9 mouse cellular contexts compared by ENCODE assay signal in the genomic region with DNA sequence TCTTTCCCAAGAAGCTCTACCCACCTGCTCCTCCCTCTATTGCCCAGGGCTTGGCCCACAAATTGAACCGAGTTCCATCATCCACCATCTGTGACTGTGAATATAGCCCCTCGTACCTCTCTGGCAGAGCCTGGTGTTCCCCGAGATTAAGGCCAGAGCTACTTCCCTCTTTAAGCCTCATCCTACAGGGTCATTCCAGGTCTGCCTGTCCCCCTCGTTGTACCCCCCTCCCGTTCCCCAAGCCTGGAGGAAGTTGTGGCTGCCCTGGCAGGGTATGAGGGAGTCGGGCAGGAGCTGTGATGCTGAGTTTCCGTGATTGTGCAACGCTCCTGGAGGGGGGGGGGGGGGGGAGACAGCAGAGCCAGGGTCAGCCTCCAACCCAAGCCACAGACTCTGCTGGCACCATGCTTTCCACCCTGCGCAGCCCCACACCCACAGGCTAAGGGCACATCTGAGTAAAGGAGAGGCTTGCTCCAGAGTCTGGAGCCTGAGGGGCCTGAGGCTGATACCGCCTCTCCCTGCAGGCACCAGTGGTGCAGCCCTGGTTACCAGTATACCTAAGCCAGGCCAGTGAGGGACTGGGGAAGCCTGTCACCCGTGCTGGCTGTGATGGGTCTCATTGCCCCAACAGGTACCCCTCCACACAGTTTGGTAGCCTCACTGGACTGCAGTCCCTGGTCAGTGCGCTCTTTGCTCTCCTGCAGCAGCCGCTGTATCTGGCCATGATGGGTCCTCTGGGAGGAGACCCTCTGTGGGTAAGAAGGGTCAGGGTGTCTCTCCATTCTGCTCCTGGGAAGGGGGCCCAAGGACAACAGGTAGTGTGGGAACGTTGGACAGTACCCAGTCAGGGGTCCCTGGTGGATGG. TPM values are rescaled to one million over a fixed set of nuclear protein-coding genes. Genes with fewer than 3 reads are reported as not detected.
DNase-seq lines count a peak whose midpoint lies in the region; ATAC-seq and TF ChIP-seq lines count a peak whose summit lies in the region.
"Had no signal": no experiment of that assay in that cellular context is flagged by ENCODE, and none has a peak within 500 bp of the region (broad histone marks: within the 10 kb centered on the region; RNA-seq: fewer than 3 reads in every experiment).

No protein-coding gene starts in this region.

- peak; percentile 85 for DNase-seq in gastrocnemius, adult 2 months
- DNase-seq in gastrocnemius, postnatal 4 days (ENCODE audit: low spot score in 2 of 2), result no peak
- peak; percentile 73 for DNase-seq in 3T3-L1 (ENCODE audit: low read depth, low spot score)
- DNase-seq in cerebellum, adult 9-10 months, result peak; percentile 66
- no peak for DNase-seq in retina, embryonic 14.5 days (ENCODE audit: low spot score)
- no peak for DNase-seq in thymus, postnatal 36 days
- no peak for DNase-seq in forebrain, embryonic 11.5 days (ENCODE audit: low spot score)

- no peak for TF ChIP-seq CTCF in gastrocnemius, adult 2 months (IDR thresholded peaks at IDR 0.05)

- peak overlapping the region; percentile 89 for H3K27ac ChIP-seq in gastrocnemius, adult 2 months
- no peak overlapping the region for H3K27ac ChIP-seq in liver, embryonic 16.5 days (ENCODE audit: low read length)
- H3K27ac ChIP-seq in forebrain, embryonic 11.5 days (ENCODE audit: low read depth, low read length), result no peak overlapping the region

- H3K4me2 ChIP-seq in liver, embryonic 16.5 days (ENCODE audit: low read depth, low read length), result no peak overlapping the region
- H3K4me2 ChIP-seq in forebrain, embryonic 11.5 days (ENCODE audit: low read depth, low read length, severe bottlenecking), result no peak overlapping the region

- no peaks in the 10 kb centered on the region for H3K9me3 ChIP-seq in liver, embryonic 16.5 days (replicated peaks; ENCODE audit: control insufficient read depth, low read length)
- no peaks in the 10 kb centered on the region for H3K9me3 ChIP-seq in forebrain, embryonic 11.5 days (ENCODE audit: control insufficient read depth, low read length)
- H3K9me3 ChIP-seq: G1E had no signal

- H3K9ac ChIP-seq in liver, embryonic 16.5 days (ENCODE audit: low read depth, low read length), result no peak overlapping the region
- H3K9ac ChIP-seq in forebrain, embryonic 11.5 days (ENCODE audit: low read length), result no peak overlapping the region

- no peaks in the 10 kb centered on the region for H3K27me3 ChIP-seq in liver, embryonic 16.5 days (ENCODE audit: control insufficient read depth, insufficient read depth, low read depth, low read length)
- H3K27me3 ChIP-seq in forebrain, embryonic 11.5 days (ENCODE audit: control insufficient read depth, insufficient read depth, low read length), result no peaks in the 10 kb centered on the region

- intact Hi-C loops in gastrocnemius, adult 2 months (cut with DNase I), result loop anchor here (5.0 kb wide), 1 partner anchor 169 kb away; no protein-coding TSS in a partner anchor

- ATAC-seq in liver, embryonic 16.5 days (ENCODE audit: low read depth), result peak; percentile 33
- no peak for ATAC-seq in forebrain, embryonic 11.5 days (replicated peaks; ENCODE audit: low FRiP score)

- 31% methylated on average over 12 of the region's 14 CpGs for WGBS in liver, embryonic 16.5 days (ENCODE audit: insufficient replicate concordance)
- 80% methylated on average over 13 of the region's 14 CpGs for WGBS in forebrain, embryonic 11.5 days

- H3K4me1 ChIP-seq in liver, embryonic 16.5 days (ENCODE audit: control insufficient read depth, low read depth, low read length), result peaks cover 17% of the 10 kb centered on the region
- peaks cover 9% of the 10 kb centered on the region for H3K4me1 ChIP-seq in forebrain, embryonic 11.5 days (replicated peaks; ENCODE audit: control insufficient read depth, insufficient read depth, low read length)

- H3K4me3 ChIP-seq in gastrocnemius, adult 2 months, result peak overlapping the region; percentile 27
- no peak overlapping the region for H3K4me3 ChIP-seq in liver, embryonic 16.5 days (ENCODE audit: low read depth, low read length)
- no peak overlapping the region for H3K4me3 ChIP-seq in forebrain, embryonic 11.5 days (ENCODE audit: low read depth, low read length)

- H3K36me3 ChIP-seq in liver, embryonic 16.5 days (ENCODE audit: control insufficient read depth, insufficient read depth), result no peaks in the 10 kb centered on the region; the same call in 1 of the 2 replicates
- H3K36me3 ChIP-seq in forebrain, embryonic 11.5 days (ENCODE audit: control insufficient read depth, insufficient read depth, low read length), result no peaks in the 10 kb centered on the region

RNA-seq across cellular contexts. Expression of a gene that starts 16.5 kb away (rescaled TPM):
- 100 to 1,000 TPM; 151 to 206 TPM for total RNA-seq in gastrocnemius, adult 2 months (2021)
- 100 to 1,000 TPM; 106 to 117 TPM for total RNA-seq in gastrocnemius, postnatal 4 days (2021)
- 23.8 and 25.4 TPM in 2 replicates for polyA plus RNA-seq in liver, embryonic 16.5 days (2015; fragmentation: Nextera tagmentation; extraction: Ambion mirVana)
- polyA plus RNA-seq in forebrain, embryonic 11.5 days (2014; fragmentation: Nextera tagmentation; extraction: Ambion mirVana), result 79.5 and 88.5 TPM in 2 replicates

RNA-seq across cellular contexts. Expression of a gene that starts 39.9 kb away (rescaled TPM):
- 10 to 100 TPM; 19.0 to 41.6 TPM for total RNA-seq in gastrocnemius, adult 2 months (2021)
- 10 to 100 TPM; 22.2 to 25.0 TPM for total RNA-seq in gastrocnemius, postnatal 4 days (2021)
- polyA plus RNA-seq in liver, embryonic 16.5 days (2015; fragmentation: Nextera tagmentation; extraction: Ambion mirVana), result 4.4 and 4.5 TPM in 2 replicates
- 5.5 and 7.5 TPM in 2 replicates for polyA plus RNA-seq in forebrain, embryonic 11.5 days (2014; fragmentation: Nextera tagmentation; extraction: Ambion mirVana)

RNA-seq across cellular contexts. Expression of a gene that starts 58.0 kb away (rescaled TPM):
- total RNA-seq in gastrocnemius, adult 2 months (2021), result 1 to 10 TPM; 2.4 to 5.7 TPM
- total RNA-seq in gastrocnemius, postnatal 4 days (2021), result 1 to 10 TPM; 7.5 to 9.0 TPM
- polyA plus RNA-seq in liver, embryonic 16.5 days (2015; fragmentation: Nextera tagmentation; extraction: Ambion mirVana), result 2.5 and 3.4 TPM in 2 replicates
- 4.2 TPM in 2 replicates for polyA plus RNA-seq in forebrain, embryonic 11.5 days (2014; fragmentation: Nextera tagmentation; extraction: Ambion mirVana)

RNA-seq across cellular contexts. Expression of a gene that starts 59.4 kb away (rescaled TPM):
- 10 to 100 TPM; 25.9 to 27.4 TPM for total RNA-seq in gastrocnemius, adult 2 months (2021)
- total RNA-seq in gastrocnemius, postnatal 4 days (2021), result 10 to 100 TPM; 26.7 to 28.4 TPM
- 15.8 and 17.9 TPM in 2 replicates for polyA plus RNA-seq in liver, embryonic 16.5 days (2015; fragmentation: Nextera tagmentation; extraction: Ambion mirVana)
- 20.8 and 24.6 TPM in 2 replicates for polyA plus RNA-seq in forebrain, embryonic 11.5 days (2014; fragmentation: Nextera tagmentation; extraction: Ambion mirVana)

Comparison
In these comparisons a context has a peak if more than half of its experiments do, and no peak if none do; other contexts are left out.
1. DNase-seq: peak in gastrocnemius, adult 2 months (single experiment), 3T3-L1 (single experiment) and cerebellum, adult 9-10 months (single experiment); none in gastrocnemius, postnatal 4 days (0 of 2), retina, embryonic 14.5 days (single experiment), thymus, postnatal 36 days (0 of 2) and forebrain, embryonic 11.5 days (single experiment).